Mouse (Mus musculus): ENCODE measurements around the gene Nudt1. TPM values are rescaled to one million over a fixed set of nuclear protein-coding genes. Genes with fewer than 3 reads are reported as not detected.

Gene Nudt1
- total RNA-seq, 2 experiments from 2014 or later, result 4.7 to 5.9 TPM

DNA sequence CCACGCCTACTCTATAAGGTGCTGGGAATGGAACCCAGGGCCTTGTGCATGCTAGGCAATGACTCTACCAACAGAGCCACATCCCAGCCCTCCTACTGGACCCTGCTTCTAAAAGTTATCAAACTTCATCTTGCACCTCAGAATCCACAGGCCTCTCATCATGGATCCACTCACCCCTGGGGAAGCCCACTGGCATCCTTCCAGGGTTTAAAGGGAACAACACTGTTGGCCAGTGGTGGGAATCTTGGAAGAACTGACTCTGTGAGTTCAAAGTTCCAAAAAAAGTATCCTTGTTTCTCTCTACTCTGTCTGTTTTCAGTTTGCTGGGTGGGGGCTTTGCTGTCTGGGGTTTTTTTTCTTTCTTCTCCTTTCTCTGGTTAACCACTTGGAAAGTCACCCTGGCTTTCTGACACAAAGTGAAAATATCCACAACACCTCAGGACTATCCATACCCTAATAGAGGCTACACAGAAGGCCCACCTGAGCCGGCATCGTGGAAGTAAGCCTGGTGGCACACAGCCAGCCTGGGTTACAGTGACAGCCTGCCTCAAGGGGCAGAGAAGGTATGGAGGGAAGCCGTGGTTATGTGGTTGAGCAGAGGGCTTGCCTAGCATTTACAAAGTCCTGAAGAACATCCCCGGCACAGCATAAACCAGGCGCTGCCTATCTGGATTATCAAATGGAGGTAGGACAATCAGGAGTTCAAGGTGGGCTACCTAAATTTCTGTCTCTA lies 56.8 kb downstream of the Nudt1 start:
- DNase-seq, result no peak

DNA sequence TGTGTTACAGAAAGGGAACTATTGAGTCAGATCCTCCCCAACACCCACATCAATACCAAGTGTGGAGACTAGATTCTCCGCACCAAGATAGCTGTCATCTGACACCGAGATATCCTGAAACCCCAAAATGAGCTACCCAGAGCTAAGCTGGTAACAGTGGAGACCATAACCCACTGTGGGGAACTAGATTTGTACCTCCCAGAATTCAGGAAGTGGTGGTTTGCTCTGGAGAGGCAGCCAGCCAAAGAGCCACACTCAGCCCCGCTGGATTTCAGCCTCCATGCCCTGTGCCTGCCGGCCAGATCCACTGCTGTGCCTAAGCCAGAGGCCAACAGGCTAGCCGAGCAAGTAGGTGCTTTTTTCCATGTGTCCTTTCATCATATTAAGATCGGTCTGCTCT lies 57.8 kb downstream of the Nudt1 start:
- intact Hi-C loops (cut with DNase I), result no loop called here
- no peak for DNase-seq

More for the DNA sequence above, 56.8 kb downstream of the Nudt1 start:
- intact Hi-C loops (cut with DNase I), result no loop called here

DNA sequence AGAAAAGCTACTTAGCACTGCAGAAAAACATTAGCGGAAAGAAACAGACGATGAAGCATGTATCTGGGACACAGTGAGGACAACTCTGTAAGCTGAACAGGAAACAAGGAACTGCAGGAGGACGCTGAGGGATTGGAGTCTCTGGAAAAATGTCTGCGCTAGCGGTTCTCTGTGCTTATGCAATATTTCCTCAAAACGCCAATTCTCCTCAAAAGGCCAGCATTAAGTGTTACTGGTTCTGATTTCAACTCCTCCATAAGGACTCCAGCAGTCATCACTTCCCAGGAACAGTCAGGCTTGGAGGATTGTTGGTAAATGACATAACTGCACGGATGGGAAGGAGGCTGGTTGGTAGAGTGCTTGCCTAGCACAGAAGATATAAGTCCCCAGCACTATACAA lies 59.7 kb downstream of the Nudt1 start:
- DNase-seq, result no peak
- intact Hi-C loops (cut with DNase I), result no loop called here

DNA sequence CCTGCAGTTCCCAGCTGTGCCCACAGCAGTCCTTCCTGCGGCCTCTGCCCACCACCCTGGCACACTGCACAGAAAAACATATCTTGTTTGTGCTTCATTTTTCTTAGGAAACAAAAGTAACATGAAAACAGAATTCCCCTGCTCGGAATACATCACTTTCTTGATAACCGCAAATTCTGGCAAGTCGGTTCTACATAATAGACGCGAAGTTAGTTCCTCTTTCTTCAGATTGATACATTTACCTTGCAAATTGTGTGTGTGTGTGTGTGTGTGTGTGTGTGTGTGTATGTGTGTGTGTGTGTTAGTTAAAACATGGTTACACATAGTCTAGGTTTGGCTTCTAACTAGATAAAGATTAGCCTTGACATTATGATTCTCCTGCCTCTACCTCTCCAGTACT lies 61.2 kb downstream of the Nudt1 start:
- intact Hi-C loops (cut with DNase I), result no loop called here

DNA sequence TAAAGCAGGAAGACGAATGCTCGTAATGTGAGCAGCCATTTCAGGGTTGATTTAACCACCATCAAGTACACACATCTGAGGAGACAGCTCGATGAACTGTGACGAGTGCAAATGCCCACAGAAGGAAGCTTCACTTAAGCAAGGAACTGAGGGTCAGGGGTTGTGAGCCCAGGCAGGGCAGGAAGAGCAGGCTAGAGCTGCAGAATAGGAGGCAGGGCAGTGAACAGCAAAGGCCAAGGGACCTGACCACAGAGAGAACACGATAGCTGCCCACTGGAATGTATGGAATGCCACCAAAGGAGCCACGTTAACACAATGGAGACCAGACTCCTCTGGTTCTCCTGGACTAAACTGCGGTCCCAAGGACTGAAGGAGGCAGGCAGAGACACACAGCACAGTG lies 62.1 kb downstream of the Nudt1 start:
- intact Hi-C loops (cut with DNase I), result no loop called here

More for the DNA sequence above, 61.2 kb downstream of the Nudt1 start:
- no peak for DNase-seq

DNA sequence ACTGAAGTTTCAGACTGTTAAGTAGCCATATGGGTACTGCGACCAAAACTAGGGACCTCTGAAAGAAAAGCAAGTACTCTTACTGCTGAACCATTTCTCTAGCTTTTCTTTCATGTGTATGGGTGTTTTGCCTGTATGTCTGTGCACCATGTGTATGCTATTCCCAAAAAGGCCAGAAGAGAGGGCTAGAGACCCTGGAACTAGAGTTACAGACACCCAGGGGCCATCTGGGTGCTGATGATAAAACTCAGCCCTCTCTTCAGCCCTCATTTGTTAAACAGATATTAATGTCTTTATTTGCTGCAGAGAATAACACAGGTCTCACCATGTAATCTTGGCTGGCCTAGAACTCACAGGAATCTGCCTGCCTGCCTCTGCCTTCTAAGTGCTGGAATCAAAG lies 63.0 kb downstream of the Nudt1 start:
- no peak for DNase-seq
- intact Hi-C loops (cut with DNase I), result no loop called here

More for the DNA sequence above, 62.1 kb downstream of the Nudt1 start:
- DNase-seq, result no peak

DNA sequence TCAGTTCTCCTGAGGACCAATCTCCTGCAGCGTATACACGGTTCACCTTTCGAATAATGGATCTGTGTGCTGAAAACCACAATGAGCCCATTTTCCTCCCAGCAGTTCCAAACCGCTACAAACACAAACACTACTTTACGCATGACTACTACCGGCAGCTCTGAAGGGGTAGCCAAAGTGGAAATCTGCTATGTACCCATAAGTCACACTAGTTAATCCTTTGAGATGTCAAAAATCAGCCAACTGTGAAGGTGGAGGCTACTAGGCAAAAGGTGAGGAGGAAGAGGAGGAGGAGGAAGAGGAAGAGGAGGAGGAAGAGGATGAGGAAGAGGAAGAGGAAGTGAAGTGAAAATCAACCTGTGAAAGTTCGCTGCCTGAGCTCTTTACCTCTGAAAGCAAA lies 65.8 kb downstream of the Nudt1 start:
- intact Hi-C loops (cut with DNase I), result no loop called here
- DNase-seq, result no peak

Other genes with a start within 250 kb of the Nudt1 start
- 1 to 10 TPM; 6.5 to 7.1 TPM for gene Mad1l1, start 104 bp upstream of the Nudt1 start, total RNA-seq (2021)
- gene Mrm2, start 10.2 kb downstream of the Nudt1 start, total RNA-seq (2021), result 1 to 10 TPM; 5.7 to 6.1 TPM
- gene Snx8, start 67.6 kb downstream of the Nudt1 start, total RNA-seq (2021), result 10 to 100 TPM in 1 of 2 experiments, 1 to 10 TPM in 1; 7.3 to 10.5 TPM
- 10 to 100 TPM; 76.1 to 76.8 TPM for gene Eif3b, start 97.7 kb downstream of the Nudt1 start, total RNA-seq (2021)
- gene Gm4869, start 124.0 kb downstream of the Nudt1 start, total RNA-seq (2021), result not detected
- 1 to 10 TPM; 4.1 to 5.6 TPM for gene Chst12, start 183.9 kb downstream of the Nudt1 start, total RNA-seq (2021)
- gene Grifin, start 243.4 kb downstream of the Nudt1 start, total RNA-seq (2021), result not detected

Data from gastrocnemius, postnatal 36 days (tissue).